Mouse (Mus musculus): ENCODE results near the gene Msantd2. TPM values are rescaled to one million over a fixed set of nuclear protein-coding genes. Genes with fewer than 3 reads are reported as not detected.

The Msantd2 gene
- polyA plus RNA-seq, 1 experiment from 2014 or later, result 16.9 TPM

GRCm38 (mm10) chr9:37569231-37569835, 80.2 kb downstream of the Msantd2 start:
- WGBS, result 34% methylated on average over 2 of the region's 2 CpGs
- DNase-seq (ENCODE audit: low spot score), result no peak
- Histone ChIP-seq H3K27ac (peak overlapping the region; percentile 57; the same call in 1 of the 2 replicates), H3K9ac (ENCODE audit: low read depth, low read length) (no peak overlapping the region), H3K4me2 (ENCODE audit: low read length) (no peak overlapping the region), H3K4me3 (replicated peaks; ENCODE audit: low read depth, low read length) (no peak overlapping the region), H3K4me1 (replicated peaks; ENCODE audit: insufficient read depth, low read length) (peaks cover 21% of the 10 kb centered on the region), H3K36me3 (ENCODE audit: insufficient read depth, low read length) (no peaks in the 10 kb centered on the region), H3K9me3 (replicated peaks; ENCODE audit: low read length) (no peaks in the 10 kb centered on the region), H3K27me3 (ENCODE audit: insufficient read depth, low read length) (no peaks in the 10 kb centered on the region)
- TF ChIP-seq CTCF (IDR thresholded peaks at IDR 0.05; ENCODE audit: low read depth), result no peak
- ATAC-seq (replicated peaks; ENCODE audit: low FRiP score, low read depth), result no peak

DNA sequence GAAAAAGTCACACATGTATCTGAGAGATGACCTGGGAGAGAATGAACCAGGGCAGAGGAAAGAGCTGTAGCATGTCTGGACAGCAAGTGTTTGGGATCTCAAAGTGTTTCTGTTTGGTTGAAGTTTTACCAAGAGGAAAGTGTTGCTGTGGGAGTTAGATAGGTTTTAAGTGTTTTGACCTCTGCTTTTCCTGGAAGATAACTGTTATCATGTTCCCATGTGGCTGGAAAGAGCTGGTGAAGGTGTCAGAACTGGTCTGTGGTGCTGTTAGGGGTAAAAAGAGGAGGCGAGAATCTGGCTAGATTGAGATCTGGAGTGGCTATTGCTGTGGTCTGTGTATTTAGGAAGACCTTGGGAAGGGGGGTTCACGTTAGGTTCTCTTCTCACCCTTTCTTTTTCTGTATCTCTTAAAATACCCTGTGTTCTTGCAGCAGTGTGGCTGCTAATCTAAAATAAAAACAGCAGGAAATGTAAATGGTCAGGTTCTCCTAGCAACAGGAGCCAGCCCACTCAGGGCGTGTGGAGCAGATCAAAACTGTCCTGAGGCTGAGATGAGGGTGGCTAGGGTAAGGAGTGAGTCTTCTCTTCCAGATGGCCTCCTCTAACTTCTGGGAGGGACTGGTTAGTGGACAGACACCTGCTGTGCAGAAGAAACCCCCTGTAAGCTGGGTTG, 83.2 kb downstream of the Msantd2 start:
- Histone ChIP-seq H3K9ac (ENCODE audit: low read depth, low read length) (no peak overlapping the region), H3K4me2 (ENCODE audit: low read length) (no peak overlapping the region), H3K9me3 (replicated peaks; ENCODE audit: low read length) (no peaks in the 10 kb centered on the region), H3K36me3 (ENCODE audit: insufficient read depth, low read length) (no peaks in the 10 kb centered on the region), H3K4me1 (replicated peaks; ENCODE audit: insufficient read depth, low read length) (peaks cover 25% of the 10 kb centered on the region), H3K27ac (no peak overlapping the region), H3K27me3 (ENCODE audit: insufficient read depth, low read length) (no peaks in the 10 kb centered on the region), H3K4me3 (replicated peaks; ENCODE audit: low read depth, low read length) (no peak overlapping the region)
- TF ChIP-seq CTCF (IDR thresholded peaks at IDR 0.05; ENCODE audit: low read depth), result no peak
- 49% methylated on average over 3 of the region's 3 CpGs for WGBS
- no peak for ATAC-seq (replicated peaks; ENCODE audit: low FRiP score, low read depth)
- no peak for DNase-seq (ENCODE audit: low spot score)

Other genes starting within 250 kb of the Msantd2 start
- 1.3 and 1.5 TPM in 2 replicates for gene Slc37a2, start 233.6 kb upstream of the Msantd2 start, polyA plus RNA-seq (2015; fragmentation: Nextera tagmentation; extraction: Ambion mirVana)
- 4.8 TPM in 2 replicates for gene Ccdc15, start 140.9 kb upstream of the Msantd2 start, polyA plus RNA-seq (2015; fragmentation: Nextera tagmentation; extraction: Ambion mirVana)
- gene Hepacam, start 122.0 kb upstream of the Msantd2 start, polyA plus RNA-seq (2015; fragmentation: Nextera tagmentation; extraction: Ambion mirVana), result 0.09 and 0.16 TPM in 2 replicates
- 17.5 and 19.4 TPM in 2 replicates for gene Robo4, start 87.4 kb upstream of the Msantd2 start, polyA plus RNA-seq (2015; fragmentation: Nextera tagmentation; extraction: Ambion mirVana)
- 0.25 and 0.51 TPM in 2 replicates for gene Robo3, start 56.1 kb upstream of the Msantd2 start, polyA plus RNA-seq (2015; fragmentation: Nextera tagmentation; extraction: Ambion mirVana)
- gene Esam, start 38.8 kb downstream of the Msantd2 start, polyA plus RNA-seq (2015; fragmentation: Nextera tagmentation; extraction: Ambion mirVana), result 68.5 and 70.7 TPM in 2 replicates
- gene Vsig2, start 49.9 kb downstream of the Msantd2 start, polyA plus RNA-seq (2015; fragmentation: Nextera tagmentation; extraction: Ambion mirVana), result 4.2 and 5.5 TPM in 2 replicates
- gene Nrgn, start 63.6 kb downstream of the Msantd2 start, polyA plus RNA-seq (2015; fragmentation: Nextera tagmentation; extraction: Ambion mirVana), result 3.3 and 3.6 TPM in 2 replicates
- 10.2 and 10.6 TPM in 2 replicates for gene Siae, start 66.4 kb downstream of the Msantd2 start, polyA plus RNA-seq (2015; fragmentation: Nextera tagmentation; extraction: Ambion mirVana)
- 10.7 and 12.3 TPM in 2 replicates for gene Spa17, start 124.4 kb downstream of the Msantd2 start, polyA plus RNA-seq (2015; fragmentation: Nextera tagmentation; extraction: Ambion mirVana)
- gene Tbrg1, start 168.0 kb downstream of the Msantd2 start, polyA plus RNA-seq (2015; fragmentation: Nextera tagmentation; extraction: Ambion mirVana), result 135 and 144 TPM in 2 replicates
- gene Panx3, start 179.9 kb downstream of the Msantd2 start, polyA plus RNA-seq (2015; fragmentation: Nextera tagmentation; extraction: Ambion mirVana), result 0.12 TPM in 1 of 2 replicates, not detected in the other
- not detected in 2 replicates for gene Olfr160, start 226.9 kb downstream of the Msantd2 start, polyA plus RNA-seq (2015; fragmentation: Nextera tagmentation; extraction: Ambion mirVana)

Measured in kidney, postnatal 0 days (tissue).